Mouse (Mus musculus): Measurements from ENCODE around the gene Mrps34. TPM values are rescaled to one million over a fixed set of nuclear protein-coding genes. Genes with fewer than 3 reads are reported as not detected.

Gene Mrps34
- polyA plus RNA-seq, 1 experiment: 149 TPM

GRCm38 (mm10) chr17:24891321-24891720 lies 3.6 kb upstream of the Mrps34 start:
- Histone ChIP-seq H3K27ac (ENCODE audit: insufficient read depth, low read length) (peak overlapping the region; percentile 65), H3K4me1 (ENCODE audit: control insufficient read depth, insufficient read depth, low read length) (peaks cover 51% of the 10 kb centered on the region), H3K27me3 (ENCODE audit: control insufficient read depth, insufficient read depth, low read length) (no peaks in the 10 kb centered on the region), H3K4me3 (replicated peaks; ENCODE audit: insufficient read depth, low read depth, low read length) (no peak overlapping the region)
- peak; percentile 77 to 87 for DNase-seq
- TF ChIP-seq CTCF (IDR thresholded peaks at IDR 0.05; ENCODE audit: borderline replicate concordance, insufficient read depth, low read depth, low read length) (no peak), POLR2A (IDR thresholded peaks at IDR 0.05; ENCODE audit: borderline replicate concordance, insufficient read depth, low read length) (peak; percentile 18; the same call in 1 of the 2 replicates)
- 13% methylated on average over 13 of the region's 13 CpGs for WGBS

GRCm38 (mm10) chr17:24892785-24893184 lies 2.1 kb upstream of the Mrps34 start:
- peak; percentile 51 to 52 for DNase-seq
- no peaks in the 10 kb centered on the region for H3K27me3 ChIP-seq (ENCODE audit: control insufficient read depth, insufficient read depth, low read length)
- no peak overlapping the region for H3K4me3 ChIP-seq (replicated peaks; ENCODE audit: insufficient read depth, low read depth, low read length)
- TF ChIP-seq POLR2A (IDR thresholded peaks at IDR 0.05; ENCODE audit: borderline replicate concordance, insufficient read depth, low read length) (no peak), CTCF (IDR thresholded peaks at IDR 0.05; ENCODE audit: borderline replicate concordance, insufficient read depth, low read depth, low read length) (no peak)
- 35% methylated on average over 12 of the region's 12 CpGs for WGBS
- peaks cover 60% of the 10 kb centered on the region for H3K4me1 ChIP-seq (ENCODE audit: control insufficient read depth, insufficient read depth, low read length)
- no peak overlapping the region for H3K27ac ChIP-seq (ENCODE audit: insufficient read depth, low read length)

DNA sequence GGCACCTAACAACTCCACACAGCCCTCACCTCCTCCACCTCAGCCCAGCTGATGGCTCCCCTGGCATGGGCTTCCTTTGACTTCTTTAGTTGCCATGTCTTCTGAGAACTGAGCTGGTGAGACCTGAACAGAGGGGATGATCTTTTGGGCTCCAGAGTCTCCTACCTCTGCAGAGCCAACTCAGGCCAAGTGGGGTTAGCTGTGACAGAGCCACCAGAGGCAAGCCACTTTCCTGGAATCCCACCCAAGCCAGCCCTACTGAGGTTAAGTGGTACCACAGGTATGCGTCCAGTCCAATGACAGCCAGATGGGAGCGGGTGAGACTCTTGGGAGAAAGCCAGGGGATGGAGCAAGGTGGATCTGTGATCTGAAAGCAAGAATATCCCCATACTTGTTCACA lies 1.6 kb upstream of the Mrps34 start:
- H3K27me3 ChIP-seq (ENCODE audit: control insufficient read depth, insufficient read depth, low read length): no peaks in the 10 kb centered on the region
- TF ChIP-seq POLR2A (IDR thresholded peaks at IDR 0.05; ENCODE audit: borderline replicate concordance, insufficient read depth, low read length) (no peak), CTCF (IDR thresholded peaks at IDR 0.05; ENCODE audit: borderline replicate concordance, insufficient read depth, low read depth, low read length) (no peak)
- peaks cover 63% of the 10 kb centered on the region for H3K4me1 ChIP-seq (ENCODE audit: control insufficient read depth, insufficient read depth, low read length)
- H3K4me3 ChIP-seq (replicated peaks; ENCODE audit: insufficient read depth, low read depth, low read length): no peak overlapping the region
- DNase-seq: peak; percentile 28
- H3K27ac ChIP-seq (ENCODE audit: insufficient read depth, low read length): no peak overlapping the region
- WGBS: 17% methylated on average over 2 of the region's 2 CpGs

DNA sequence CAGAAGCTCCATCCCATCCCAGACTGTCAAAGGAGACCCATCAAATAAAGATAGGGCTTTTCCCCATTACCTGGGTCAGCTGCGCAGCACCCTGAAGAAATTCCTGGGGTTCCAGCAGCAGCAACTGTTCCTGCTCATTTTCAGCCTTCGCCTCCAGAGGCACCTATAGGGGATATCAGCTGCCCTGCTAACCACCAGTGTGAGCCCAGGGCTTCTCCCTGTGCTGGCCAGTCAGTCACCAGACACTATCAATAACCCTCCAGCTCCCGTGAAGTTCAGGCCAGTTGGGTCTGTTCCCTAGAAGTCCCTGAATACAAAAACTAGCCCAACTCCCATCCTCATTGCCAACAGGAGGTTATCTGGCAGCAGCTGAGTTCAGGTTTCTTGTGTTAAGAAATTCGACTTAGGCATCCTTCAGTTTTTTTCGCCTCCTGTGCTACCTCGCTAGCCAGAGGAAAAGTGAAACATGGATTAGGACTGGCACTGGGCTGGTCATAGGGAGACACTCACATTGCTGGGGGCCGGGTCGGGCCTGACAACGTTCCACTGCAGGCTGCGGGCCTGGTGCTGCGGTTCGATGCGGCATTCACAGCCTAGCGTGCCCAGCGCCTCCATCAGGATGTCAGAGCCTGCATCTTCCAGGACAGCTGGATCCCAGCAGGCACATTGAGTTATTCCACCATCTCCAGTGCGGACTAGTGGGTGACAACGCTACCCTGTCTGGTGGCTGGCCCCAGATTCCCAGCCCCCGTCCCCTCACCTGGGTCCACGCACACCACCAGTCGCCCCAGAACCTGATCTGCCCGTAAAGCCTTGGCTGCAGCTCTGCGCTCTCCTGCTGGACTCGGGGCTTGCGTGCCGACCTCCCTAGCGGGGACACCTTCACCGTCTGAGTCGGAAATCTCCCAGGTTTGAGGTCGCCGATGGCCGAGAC lies 588 bp upstream of the Mrps34 start:
- peak in 1 of 2 experiments; percentile 27 for DNase-seq
- 8% methylated on average over 31 of the region's 31 CpGs for WGBS
- H3K27ac ChIP-seq (ENCODE audit: insufficient read depth, low read length): peak overlapping the region; percentile 67
- TF ChIP-seq CTCF (IDR thresholded peaks at IDR 0.05; ENCODE audit: borderline replicate concordance, insufficient read depth, low read depth, low read length) (no peak), POLR2A (IDR thresholded peaks at IDR 0.05; ENCODE audit: borderline replicate concordance, insufficient read depth, low read length) (no peak)
- peak overlapping the region; percentile 87 for H3K4me3 ChIP-seq (replicated peaks; ENCODE audit: insufficient read depth, low read depth, low read length)
- no peaks in the 10 kb centered on the region for H3K27me3 ChIP-seq (ENCODE audit: control insufficient read depth, insufficient read depth, low read length)
- H3K4me1 ChIP-seq (ENCODE audit: control insufficient read depth, insufficient read depth, low read length): peaks cover 66% of the 10 kb centered on the region

GRCm38 (mm10) chr17:24895571-24896240 lies 790 bp downstream of the Mrps34 start:
- Histone ChIP-seq H3K4me3 (replicated peaks; ENCODE audit: insufficient read depth, low read depth, low read length) (peak overlapping the region; percentile 87), H3K4me1 (ENCODE audit: control insufficient read depth, insufficient read depth, low read length) (peaks cover 54% of the 10 kb centered on the region), H3K27me3 (ENCODE audit: control insufficient read depth, insufficient read depth, low read length) (no peaks in the 10 kb centered on the region), H3K27ac (ENCODE audit: insufficient read depth, low read length) (peak overlapping the region; percentile 61; the same call in 1 of the 2 replicates)
- TF ChIP-seq POLR2A (IDR thresholded peaks at IDR 0.05; ENCODE audit: borderline replicate concordance, insufficient read depth, low read length) (no peak), CTCF (IDR thresholded peaks at IDR 0.05; ENCODE audit: borderline replicate concordance, insufficient read depth, low read depth, low read length) (no peak)
- DNase-seq: no peak
- 2% methylated on average over 23 of the region's 23 CpGs for WGBS

DNA sequence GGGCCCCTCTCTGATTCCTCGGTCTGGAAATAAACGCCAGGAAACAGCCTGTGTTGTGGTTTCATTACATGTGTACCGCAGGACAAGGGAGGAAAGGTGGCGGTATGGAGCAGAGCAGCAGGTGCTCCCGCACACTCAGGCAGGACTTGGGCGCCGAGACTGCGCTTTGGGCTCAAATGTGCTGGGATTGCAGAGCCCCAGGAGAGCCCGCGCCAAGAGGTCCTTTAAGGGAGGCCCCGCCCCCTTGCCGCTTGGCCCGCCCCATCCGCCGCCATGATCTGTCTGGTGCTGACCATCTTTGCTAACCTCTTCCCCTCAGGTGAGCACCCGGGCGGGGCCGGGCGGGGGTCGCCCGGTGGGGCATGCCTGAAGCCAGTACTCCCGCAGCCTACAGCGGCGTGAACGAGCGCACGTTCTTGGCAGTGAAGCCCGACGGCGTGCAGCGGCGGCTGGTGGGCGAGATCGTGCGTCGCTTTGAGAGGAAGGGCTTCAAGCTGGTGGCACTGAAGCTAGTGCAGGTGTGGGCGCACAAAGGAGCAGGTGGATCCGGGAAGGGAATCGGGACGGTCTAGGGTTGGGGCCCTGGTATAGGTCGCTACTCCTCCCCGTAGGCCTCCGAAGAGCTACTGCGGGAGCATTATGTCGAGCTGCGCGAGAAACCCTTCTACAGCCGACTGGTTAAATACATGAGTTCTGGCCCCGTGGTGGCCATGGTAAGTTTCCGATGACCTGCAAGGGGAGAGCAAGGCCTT lies 1.5 kb downstream of the Mrps34 start, which contains the start of gene Nme3:
TSS of gene Nme3 (plus strand) at position 260 of the 752 bp plus-strand sequence.
- no peaks in the 10 kb centered on the region for H3K27me3 ChIP-seq (ENCODE audit: control insufficient read depth, insufficient read depth, low read length)
- peak; percentile 25; the same call in 1 of the 2 replicates for TF ChIP-seq CTCF (IDR thresholded peaks at IDR 0.05; ENCODE audit: borderline replicate concordance, insufficient read depth, low read depth, low read length)
- peak; percentile 42; the same call in 1 of the 2 replicates for TF ChIP-seq POLR2A (IDR thresholded peaks at IDR 0.05; ENCODE audit: borderline replicate concordance, insufficient read depth, low read length)
- WGBS: under 1% methylated on average over 50 of the region's 50 CpGs
- peak within 1 kb of the TSS; percentile 87 for H3K4me3 ChIP-seq (replicated peaks; ENCODE audit: insufficient read depth, low read depth, low read length)
- H3K27ac ChIP-seq (ENCODE audit: insufficient read depth, low read length): peak within 1 kb of the TSS; percentile 61
- peak; percentile 79 to 81 for DNase-seq
- H3K4me1 ChIP-seq (ENCODE audit: control insufficient read depth, insufficient read depth, low read length): peaks cover 47% of the 10 kb centered on the region

- 8% methylated on average over 11 of the region's 11 CpGs for WGBS
- TF ChIP-seq POLR2A (IDR thresholded peaks at IDR 0.05; ENCODE audit: borderline replicate concordance, insufficient read depth, low read length) (no peak), CTCF (IDR thresholded peaks at IDR 0.05; ENCODE audit: borderline replicate concordance, insufficient read depth, low read depth, low read length) (no peak)
- H3K4me1 ChIP-seq (ENCODE audit: control insufficient read depth, insufficient read depth, low read length): peaks cover 41% of the 10 kb centered on the region
These were observed 2.0 kb downstream of the Mrps34 start for GRCm38 (mm10) chr17:24896993-24897269.

More at GRCm38 (mm10) chr17:24896993-24897269, 2.0 kb downstream of the Mrps34 start:
- Histone ChIP-seq H3K27me3 (ENCODE audit: control insufficient read depth, insufficient read depth, low read length) (no peaks in the 10 kb centered on the region), H3K4me3 (replicated peaks; ENCODE audit: insufficient read depth, low read depth, low read length) (peak overlapping the region; percentile 87), H3K27ac (ENCODE audit: insufficient read depth, low read length) (peak overlapping the region; percentile 38; the same call in 1 of the 2 replicates)
- DNase-seq: peak in 1 of 2 experiments; percentile 32
